Mouse (Mus musculus): ENCODE results near the gene Gm20532.

Gene Gm20532

GRCm38 (mm10) chr2:26617928-26618327 lies 31.5 kb downstream of the Gm20532 start:
- DNase-seq (ENCODE audit: low read depth, low spot score) = peak; percentile 48

GRCm38 (mm10) chr2:26621246-26621645 lies 34.8 kb downstream of the Gm20532 start:
- DNase-seq (ENCODE audit: low read depth, low spot score) = no peak

GRCm38 (mm10) chr2:26622984-26623383 lies 36.5 kb downstream of the Gm20532 start:
- peak; percentile 42 for DNase-seq (ENCODE audit: low read depth, low spot score)

- no peak for DNase-seq (ENCODE audit: low read depth, low spot score)
These were observed 39.0 kb downstream of the Gm20532 start for GRCm38 (mm10) chr2:26625419-26625818.

GRCm38 (mm10) chr2:26626081-26626480 lies 39.6 kb downstream of the Gm20532 start:
- peak; percentile 37 for DNase-seq (ENCODE audit: low read depth, low spot score)

- DNase-seq (ENCODE audit: low read depth, low spot score) = peak; percentile 84
These were observed 41.7 kb downstream of the Gm20532 start, which contains the start of gene Fam69b for GRCm38 (mm10) chr2:26627921-26628739. TSS of gene Fam69b (plus strand) at chr2:26628457.

- peak; percentile 50 for DNase-seq (ENCODE audit: low read depth, low spot score)
These were observed 42.5 kb downstream of the Gm20532 start for GRCm38 (mm10) chr2:26628792-26629437.

GRCm38 (mm10) chr2:26632541-26633395 lies 46.3 kb downstream of the Gm20532 start:
- peak; percentile 24 for DNase-seq (ENCODE audit: low read depth, low spot score)

- peak; percentile 52 for DNase-seq (ENCODE audit: low read depth, low spot score)
These were observed 47.6 kb downstream of the Gm20532 start for GRCm38 (mm10) chr2:26633953-26634530.

GRCm38 (mm10) chr2:26634629-26635488 lies 48.4 kb downstream of the Gm20532 start:
- DNase-seq (ENCODE audit: low read depth, low spot score) = peak; percentile 71

- DNase-seq (ENCODE audit: low read depth, low spot score) = peak; percentile 79
These were observed 49.3 kb downstream of the Gm20532 start for GRCm38 (mm10) chr2:26635489-26636324.

GRCm38 (mm10) chr2:26636325-26636635 lies 49.8 kb downstream of the Gm20532 start:
- DNase-seq (ENCODE audit: low read depth, low spot score) = peak; percentile 67

- DNase-seq (ENCODE audit: low read depth, low spot score) = peak; percentile 25
These were observed 51.0 kb downstream of the Gm20532 start for GRCm38 (mm10) chr2:26637316-26637932.

GRCm38 (mm10) chr2:26638039-26638438 lies 51.6 kb downstream of the Gm20532 start:
- peak; percentile 26 for DNase-seq (ENCODE audit: low read depth, low spot score)

- DNase-seq (ENCODE audit: low read depth, low spot score) = no peak
These were observed 52.1 kb downstream of the Gm20532 start for GRCm38 (mm10) chr2:26638572-26638971.

- DNase-seq (ENCODE audit: low read depth, low spot score) = peak; percentile 85
These were observed 52.6 kb downstream of the Gm20532 start for GRCm38 (mm10) chr2:26639083-26639482.

- DNase-seq (ENCODE audit: low read depth, low spot score) = peak; percentile 96
These were observed 53.7 kb downstream of the Gm20532 start for GRCm38 (mm10) chr2:26639838-26640830.

GRCm38 (mm10) chr2:26641006-26641647 lies 54.7 kb downstream of the Gm20532 start:
- no peak for DNase-seq (ENCODE audit: low read depth, low spot score)

Measured in R1 (cell line).